Mouse (Mus musculus): ENCODE measurements around the gene Atxn1.

DNA sequence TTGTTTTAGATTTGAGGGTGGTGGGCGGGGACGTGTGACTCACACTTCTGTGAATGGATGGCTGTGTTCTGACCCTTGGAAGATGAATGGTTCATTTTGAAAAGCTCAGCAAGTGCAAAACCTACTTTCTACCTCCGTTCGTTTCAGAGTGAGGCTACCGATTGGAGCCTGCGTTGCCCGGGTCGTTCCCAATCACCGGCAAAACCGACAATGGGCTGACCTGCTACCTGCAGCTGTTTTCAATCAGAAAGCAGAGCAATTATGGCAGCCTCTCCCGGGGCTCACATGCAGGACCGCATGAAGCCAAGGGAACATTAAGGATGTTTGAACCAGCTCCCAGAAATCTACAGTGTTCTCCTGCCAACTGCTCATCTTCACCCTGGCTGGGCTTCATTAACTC is 382.5 kb downstream of the Atxn1 start:
- TF ChIP-seq FLI1 (IDR thresholded peaks at IDR 0.05; ENCODE audit: low read length), result no peak
- no peak for TF ChIP-seq GATA1 (IDR thresholded peaks at IDR 0.05; ENCODE audit: borderline replicate concordance, low read length)
